Mouse (Mus musculus) spleen, postnatal 10 days (tissue): ENCODE data around the gene Idh1.
"Not testable (repeated sequence)": the region's sequence is repeated elsewhere in the genome, so short reads cannot be mapped to it uniquely, and the experiment has no call there.

ENCODE experiments used
- DNase-seq, 2 experiments: peaks; one replicate each; pipeline ENCODE4 v3.0.0; 2021 to 2022; ENCODE audit warnings: low spot score in 2 of 2

The Idh1 gene

DNA sequence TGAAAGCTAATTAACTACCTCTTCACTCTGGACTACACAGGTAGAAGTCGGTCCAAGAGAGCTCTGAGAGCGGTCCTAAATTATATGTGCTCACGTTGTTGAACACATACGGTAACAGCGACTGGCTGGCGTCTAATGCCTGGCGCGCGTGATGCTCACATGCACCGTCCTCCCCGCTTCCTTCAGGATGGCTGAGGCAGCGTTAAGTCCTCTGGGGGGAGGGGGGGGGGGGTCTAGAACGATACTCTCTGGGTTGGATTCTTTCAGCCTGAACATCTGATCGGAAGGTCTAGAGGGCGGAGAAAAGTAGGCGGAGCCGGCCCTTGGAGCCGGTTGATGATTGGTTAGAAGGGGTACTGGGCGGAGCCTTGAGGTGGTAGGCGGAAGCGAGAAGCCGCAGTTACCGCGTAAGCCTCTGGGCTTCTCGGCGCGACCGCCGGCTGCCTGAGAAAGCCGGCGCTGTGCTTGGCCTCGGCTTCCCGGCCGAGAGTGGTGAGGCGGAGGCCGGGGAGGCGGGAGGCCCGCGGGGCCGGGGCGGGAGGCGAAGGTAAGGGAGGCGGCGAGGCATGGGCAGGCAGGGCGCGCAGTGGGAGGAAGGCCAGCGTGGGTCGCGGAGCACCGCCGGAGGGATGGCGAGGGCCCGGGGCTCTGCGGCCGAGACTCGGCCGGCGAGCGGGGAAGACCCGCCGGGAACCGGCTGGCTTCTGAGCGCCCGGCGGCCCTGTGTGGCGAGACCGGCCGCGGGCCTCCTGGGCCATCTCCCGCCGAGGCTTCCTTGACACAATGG, at the start of gene Idh1, which contains the start of gene Pikfyve:
TSS of gene Idh1 (minus strand) at position 214 of the 787 bp plus-strand sequence.
TSS of gene Pikfyve (plus strand) at position 397 of the 787 bp plus-strand sequence.
- peak; percentile 96 to 97 for DNase-seq

DNA sequence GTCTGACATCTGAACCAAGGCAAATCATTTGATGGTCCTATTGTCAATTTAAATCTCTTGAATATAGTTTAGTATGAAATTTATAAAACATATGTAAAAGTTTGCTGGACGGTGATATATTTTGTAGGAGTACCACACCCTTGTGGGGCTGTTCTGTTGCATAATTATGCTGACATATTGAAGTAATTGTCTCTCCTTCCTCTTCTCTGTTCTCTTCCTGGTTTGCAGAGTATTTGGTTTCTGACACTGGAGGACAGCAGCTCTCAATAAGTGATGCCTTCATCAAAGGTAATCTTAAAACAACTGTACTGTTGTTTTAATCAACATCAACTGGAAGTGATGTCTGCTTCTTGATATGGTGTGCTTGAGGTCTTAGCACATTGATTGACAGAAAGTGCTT, 44.3 kb upstream of the Idh1 start:
- DNase-seq = no peak

DNA sequence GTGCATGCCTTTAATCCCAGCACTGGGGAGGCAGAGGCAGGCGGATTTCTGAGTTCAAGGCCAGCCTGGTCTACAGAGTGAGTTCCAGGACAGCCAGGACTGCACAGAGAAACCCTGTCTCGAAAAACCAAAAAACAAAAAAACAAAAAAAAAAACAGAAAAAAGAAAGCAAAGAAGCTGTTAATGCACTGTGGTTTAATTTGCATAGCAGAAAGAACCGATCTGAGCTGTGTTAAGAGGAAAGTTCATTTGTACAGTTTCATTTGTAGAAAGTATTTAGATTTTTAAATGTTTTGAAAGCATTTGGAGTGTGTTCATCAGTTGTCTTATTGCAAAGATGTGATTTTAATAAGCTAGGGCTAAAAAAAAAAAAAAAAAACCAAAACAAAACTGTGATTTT, 43.5 kb upstream of the Idh1 start:
- DNase-seq = not testable (repeated sequence)

DNA sequence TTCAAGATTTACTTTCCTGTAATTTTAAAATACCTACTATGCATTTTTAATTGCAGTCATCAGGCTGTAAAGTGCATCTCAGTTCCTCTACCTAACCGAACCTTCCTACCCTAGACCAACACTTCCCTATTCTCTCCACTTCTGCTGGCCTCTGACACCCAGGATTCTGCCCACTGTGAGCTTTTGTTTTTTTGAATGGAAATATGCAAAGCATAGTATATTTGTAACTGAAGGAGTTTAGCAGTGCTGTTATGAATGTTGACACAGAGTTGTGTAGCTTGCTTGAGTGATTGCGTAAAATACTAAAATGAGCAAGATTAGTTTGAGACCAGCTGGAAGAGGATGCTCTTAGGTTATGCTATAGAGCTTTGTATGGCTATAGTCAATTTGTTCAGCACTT, 41.4 kb upstream of the Idh1 start:
- DNase-seq = no peak

- DNase-seq = no peak
Measured at GRCm38 (mm10) chr1:65223654-65224053, 37.4 kb upstream of the Idh1 start.

GRCm38 (mm10) chr1:65217972-65218371, 31.7 kb upstream of the Idh1 start:
- DNase-seq = no peak

GRCm38 (mm10) chr1:65217567-65217966, 31.3 kb upstream of the Idh1 start:
- DNase-seq = no peak

GRCm38 (mm10) chr1:65213214-65213613, 26.9 kb upstream of the Idh1 start:
- DNase-seq = no peak

- DNase-seq = no peak
Measured at GRCm38 (mm10) chr1:65204299-65204698, 18.0 kb upstream of the Idh1 start.

GRCm38 (mm10) chr1:65198861-65199260, 12.6 kb upstream of the Idh1 start:
- DNase-seq = no peak

GRCm38 (mm10) chr1:65198425-65198824, 12.1 kb upstream of the Idh1 start:
- DNase-seq = no peak

DNA sequence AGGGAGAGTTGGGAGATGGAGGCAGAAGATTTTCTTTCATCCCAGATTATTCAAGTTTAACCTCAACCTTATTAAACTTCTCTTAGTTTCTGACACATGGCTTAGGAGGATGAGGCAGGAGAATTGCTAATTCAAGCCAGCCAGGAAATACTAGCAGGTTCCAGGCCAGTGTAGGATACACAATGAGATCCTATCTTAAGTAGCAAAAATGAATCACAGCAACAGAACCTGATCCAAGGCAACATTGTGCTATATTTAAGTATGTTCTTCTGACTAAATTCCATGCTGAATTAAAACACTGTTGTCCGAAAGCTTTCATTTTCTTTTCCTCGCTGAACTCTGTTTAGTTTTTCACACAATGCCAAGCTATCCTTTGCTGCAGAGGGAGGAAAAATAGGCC, 6.9 kb upstream of the Idh1 start:
- DNase-seq = no peak

GRCm38 (mm10) chr1:65190172-65190571, 3.9 kb upstream of the Idh1 start:
- no peak for DNase-seq

DNA sequence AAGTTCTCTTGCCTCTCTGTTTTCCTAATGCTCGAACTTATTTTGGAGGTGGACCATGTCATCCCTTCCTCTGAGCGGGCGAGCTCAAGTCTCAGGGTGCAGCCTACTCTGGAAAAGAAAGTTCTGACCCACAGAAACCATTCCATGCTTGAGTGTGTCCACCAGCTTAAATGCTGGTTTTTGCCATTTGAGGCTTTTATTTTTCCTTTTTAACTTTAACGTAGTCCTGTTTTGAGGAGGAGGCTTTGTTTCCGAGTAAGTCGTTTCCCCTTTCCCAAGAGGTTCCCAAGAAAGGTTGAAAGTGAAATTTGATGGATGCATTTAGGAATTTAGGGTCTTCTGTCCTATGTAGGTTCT, 752 bp upstream of the Idh1 start:
- DNase-seq = no peak

- DNase-seq = peak in 1 of 2 experiments; percentile 21
Measured at GRCm38 (mm10) chr1:65185524-65186205, 635 bp downstream of the Idh1 start.

DNA sequence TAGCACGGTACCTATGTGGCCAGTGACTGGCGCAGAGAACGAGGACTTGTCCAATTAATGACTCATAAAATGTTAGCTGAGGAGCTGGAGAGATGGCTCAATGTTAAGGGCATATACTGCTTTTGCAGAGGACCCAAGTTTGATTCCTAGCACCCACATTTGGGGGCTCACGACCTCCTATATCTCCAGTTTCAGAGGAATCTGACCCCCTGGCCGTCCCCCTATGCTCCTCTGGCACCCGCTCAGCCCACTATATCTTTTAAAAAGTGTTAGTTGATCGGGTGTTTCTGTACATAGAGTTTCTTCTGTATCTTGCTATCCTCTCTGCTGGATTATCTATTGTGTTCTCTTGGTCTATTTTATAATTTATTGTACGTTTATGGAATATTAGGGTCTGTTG, 1.3 kb downstream of the Idh1 start:
- no peak for DNase-seq

GRCm38 (mm10) chr1:65183994-65184393, 2.3 kb downstream of the Idh1 start:
- no peak for DNase-seq

DNA sequence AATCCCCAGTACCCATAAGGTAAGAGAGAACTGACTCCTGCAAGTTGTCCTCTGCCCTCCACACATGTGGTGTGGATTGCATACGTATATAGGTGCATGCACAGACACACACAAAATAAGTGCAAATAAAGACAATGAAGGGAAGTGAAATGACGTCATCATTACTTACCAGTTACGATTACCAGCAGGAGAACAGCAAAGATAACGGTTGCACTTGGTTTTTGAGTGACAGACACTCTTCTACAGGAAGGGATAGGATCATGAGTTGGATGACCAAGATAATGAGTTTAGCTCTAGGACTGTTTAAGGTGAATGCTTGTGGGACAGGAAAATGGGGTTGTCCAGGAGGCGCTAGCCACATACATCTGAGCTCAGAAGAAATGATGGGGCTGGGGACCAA, 4.8 kb downstream of the Idh1 start:
- no peak for DNase-seq

- peak; percentile 45 to 77 for DNase-seq
Measured at GRCm38 (mm10) chr1:65179634-65180249, 6.6 kb downstream of the Idh1 start.

DNA sequence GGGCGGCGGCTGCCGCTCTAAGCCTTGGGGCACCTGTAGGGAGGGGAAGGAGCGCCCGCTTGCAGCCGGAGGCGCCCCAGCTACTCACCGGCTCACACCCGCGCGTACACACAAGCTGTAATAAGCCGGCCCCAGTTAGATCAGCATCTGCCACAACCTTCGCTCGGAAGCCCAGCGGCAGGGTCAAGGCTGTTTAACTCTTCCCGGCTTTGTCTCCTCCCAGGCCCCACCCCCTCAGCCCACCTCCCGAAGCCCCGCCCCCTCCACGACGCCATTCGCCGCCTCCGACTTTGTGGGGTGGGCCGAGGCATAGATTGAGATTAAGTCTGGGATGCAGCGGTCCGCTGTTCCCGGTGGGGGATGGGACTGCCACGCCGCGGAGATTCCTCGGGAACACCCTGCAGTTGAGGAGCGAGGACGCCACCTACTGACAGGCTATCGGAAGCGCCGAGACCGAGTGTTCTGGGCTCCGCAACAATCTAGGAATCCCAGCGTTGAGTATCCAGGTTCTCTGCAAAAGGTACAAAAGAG, 7.3 kb downstream of the Idh1 start:
- peak; percentile 77 to 91 for DNase-seq

- peak; percentile 83 to 94 for DNase-seq
Measured at GRCm38 (mm10) chr1:65178126-65178901, 8.0 kb downstream of the Idh1 start.

DNA sequence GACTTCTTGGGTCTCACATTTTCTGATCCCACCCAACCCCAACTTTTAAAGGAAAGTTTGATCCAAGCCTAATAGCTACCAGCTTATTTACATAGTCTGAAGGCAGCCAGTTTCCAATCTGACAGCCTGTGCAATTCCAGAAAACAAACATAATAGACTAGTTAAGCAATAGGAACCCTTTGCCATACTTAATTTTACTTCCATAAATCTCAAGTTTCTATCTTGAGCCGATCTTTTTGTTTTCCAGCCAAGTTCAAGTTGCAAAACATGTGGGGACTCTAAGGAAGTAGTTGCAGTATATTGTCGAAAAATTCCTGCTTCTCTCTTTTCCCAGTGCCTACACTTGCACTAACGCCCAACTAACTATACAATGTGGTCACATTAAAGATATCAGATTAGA, 8.8 kb downstream of the Idh1 start:
- DNase-seq = no peak
